Mouse (Mus musculus): Measurements from ENCODE around the gene Prdm11.

Gene Prdm11

GRCm38 (mm10) chr2:93045818-93046508 is at the start of gene Prdm11:
Gene Prdm11, minus strand, starts transcription at chr2:93046167.
- no peak for DNase-seq (ENCODE audit: low spot score)

DNA sequence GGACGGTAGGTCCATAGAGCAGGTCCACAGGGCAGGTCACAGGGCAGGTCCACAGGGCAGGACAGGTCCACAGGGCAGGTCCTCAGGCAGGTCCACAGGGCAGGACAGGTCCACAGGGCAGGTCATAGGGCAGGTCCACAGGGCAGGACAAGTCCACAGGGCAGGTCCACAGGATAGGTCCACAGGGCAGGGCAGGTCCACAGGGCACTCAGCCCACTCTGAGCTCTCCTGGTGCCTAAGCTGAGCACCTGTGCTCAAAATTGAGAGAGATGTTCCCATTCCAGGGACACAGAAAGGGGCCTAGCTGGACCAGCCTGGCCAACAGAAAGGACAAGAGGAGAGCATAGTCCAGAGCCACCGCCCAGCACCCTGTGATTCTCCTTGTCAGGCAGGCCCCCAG is 46.4 kb upstream of the Prdm11 start:
- DNase-seq (ENCODE audit: low spot score): no peak

GRCm38 (mm10) chr2:93091679-93092078 is 45.7 kb upstream of the Prdm11 start:
- DNase-seq (ENCODE audit: low spot score): no peak

DNA sequence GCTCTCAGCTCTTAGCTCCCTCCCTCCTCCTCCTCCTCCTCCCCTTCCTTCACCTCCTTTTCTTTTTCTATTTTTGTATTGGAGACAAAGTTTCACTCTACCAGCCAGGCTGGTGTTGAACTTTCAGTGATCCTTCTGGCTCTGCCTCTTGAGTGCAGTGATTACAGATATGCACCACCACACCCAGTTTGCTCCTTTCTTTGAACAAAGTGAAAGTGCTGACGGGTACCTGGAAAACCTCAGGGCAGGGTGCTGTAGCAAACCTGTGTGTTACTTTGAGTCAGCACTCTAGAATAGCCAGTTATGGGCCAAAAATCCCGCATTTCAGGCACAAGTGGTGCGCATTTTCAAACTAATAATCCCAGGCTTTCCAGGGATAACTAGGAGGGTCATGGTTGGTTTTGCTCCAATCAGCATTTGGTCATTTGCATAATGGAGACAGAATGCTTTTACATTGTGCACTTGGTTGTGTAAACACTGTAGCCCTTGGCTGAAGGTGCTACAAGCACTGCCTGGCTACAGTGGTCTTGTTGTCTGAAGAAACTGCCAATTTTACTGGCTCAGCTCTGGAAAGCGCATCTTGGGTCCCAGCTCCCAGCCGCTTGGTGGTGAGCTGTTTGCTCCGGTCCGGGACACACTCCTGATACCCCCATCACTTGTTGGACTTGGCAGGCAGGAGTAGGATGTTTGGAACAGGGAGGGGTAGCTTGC is 43.6 kb upstream of the Prdm11 start:
- DNase-seq (ENCODE audit: low spot score): no peak

DNA sequence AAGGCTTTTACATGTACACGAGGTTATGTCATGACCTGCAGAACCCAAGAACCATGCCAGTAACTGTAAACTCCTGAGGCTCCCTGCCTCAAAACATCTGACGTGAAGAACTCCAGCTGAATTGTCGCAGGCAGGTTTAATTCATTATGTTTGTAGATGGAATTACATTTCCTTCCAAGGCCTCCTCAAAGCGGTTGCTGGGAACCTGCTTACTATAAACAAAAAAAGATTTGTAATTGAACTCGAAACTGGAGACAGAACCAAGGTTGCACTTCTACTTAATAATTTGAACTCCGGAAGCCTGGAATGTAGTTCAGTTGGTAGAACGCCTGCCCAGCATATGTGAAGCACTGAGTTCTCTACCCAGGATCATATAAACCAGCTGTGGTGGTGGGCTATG is 42.0 kb upstream of the Prdm11 start:
- no peak for DNase-seq (ENCODE audit: low spot score)

GRCm38 (mm10) chr2:93085291-93086027 is 39.5 kb upstream of the Prdm11 start:
- DNase-seq (ENCODE audit: low spot score): no peak

DNA sequence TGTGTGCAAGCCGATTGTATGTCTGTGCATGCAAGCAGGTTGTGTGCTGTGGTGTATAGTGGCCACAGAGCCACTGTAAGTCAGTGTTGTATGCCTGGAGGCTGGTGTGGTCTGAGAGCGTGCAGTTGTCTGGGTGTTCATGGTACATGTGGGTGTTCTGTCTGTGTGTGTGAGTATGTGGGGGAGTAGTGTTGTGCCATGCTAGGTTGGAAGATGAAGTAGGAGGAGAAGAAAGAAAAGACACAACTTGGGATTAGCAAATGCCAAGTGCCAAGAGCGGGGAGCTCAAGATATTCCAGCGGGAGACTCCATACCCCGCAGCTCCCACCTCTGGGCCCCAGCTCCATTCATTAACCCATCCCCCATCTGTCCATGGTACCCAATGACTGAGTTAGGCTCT is 38.5 kb upstream of the Prdm11 start:
- DNase-seq (ENCODE audit: low spot score): no peak

- DNase-seq (ENCODE audit: low spot score): no peak
Measured at GRCm38 (mm10) chr2:93083317-93083716, 37.4 kb upstream of the Prdm11 start.

- DNase-seq (ENCODE audit: low spot score): no peak
Measured at GRCm38 (mm10) chr2:93082846-93083245, 36.9 kb upstream of the Prdm11 start.

DNA sequence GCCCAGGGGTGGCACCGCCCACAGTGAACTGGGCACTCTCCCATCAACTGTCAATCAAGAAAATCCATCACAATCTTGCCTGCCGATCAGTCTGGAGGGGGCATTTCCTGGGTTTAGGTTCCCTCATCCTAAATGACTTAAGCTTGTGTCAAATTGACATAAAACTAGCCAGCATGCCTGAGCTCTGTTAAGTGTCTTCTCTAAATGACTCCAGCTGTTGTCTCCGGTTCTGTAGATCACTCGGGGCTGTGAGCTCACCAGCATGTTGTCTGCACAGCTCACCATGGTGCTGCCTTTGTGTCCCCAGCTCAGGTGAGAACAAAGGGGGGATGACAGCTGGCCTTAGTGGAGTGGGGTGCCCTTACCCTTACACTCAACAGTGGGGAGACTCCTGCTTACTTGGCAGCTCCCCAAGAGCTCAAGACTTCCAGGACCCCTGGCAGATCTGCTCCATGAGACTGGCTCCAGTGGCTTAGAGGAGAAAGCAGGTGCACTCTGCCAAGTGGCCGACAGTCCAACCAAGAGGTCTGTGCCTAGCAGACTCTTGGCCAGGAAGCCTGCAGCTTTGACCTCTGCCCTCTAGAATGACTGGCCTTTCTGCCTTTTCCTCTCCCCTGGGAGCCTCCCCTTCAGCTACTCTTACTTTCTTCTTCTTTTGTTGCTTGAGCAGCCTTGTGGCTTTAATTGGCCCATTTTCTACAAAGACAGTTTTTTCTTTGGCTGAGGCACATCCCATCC is 35.1 kb upstream of the Prdm11 start:
- DNase-seq (ENCODE audit: low spot score): no peak

DNA sequence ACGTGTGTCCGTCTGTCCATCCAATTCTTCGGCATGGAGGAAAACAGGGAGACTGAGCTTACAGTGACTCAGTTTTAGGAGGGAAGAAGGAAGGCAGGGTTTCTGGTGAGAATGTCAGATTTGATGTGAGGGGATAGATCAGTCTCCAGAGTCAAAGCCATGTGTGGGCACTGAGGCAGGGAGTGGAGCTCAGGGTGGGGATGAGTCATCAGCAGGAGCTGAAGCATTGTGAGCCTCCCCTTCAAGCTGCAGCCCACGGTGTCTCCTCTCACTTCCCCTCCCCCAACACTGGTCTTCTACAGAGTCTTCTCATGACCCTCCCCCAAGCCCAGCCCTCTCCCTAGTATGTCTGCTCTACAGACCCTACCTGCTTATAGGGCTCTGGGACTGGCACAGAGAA is 33.4 kb upstream of the Prdm11 start:
- no peak for DNase-seq (ENCODE audit: low spot score)

GRCm38 (mm10) chr2:93076578-93076955 is 30.6 kb upstream of the Prdm11 start:
- DNase-seq (ENCODE audit: low spot score): no peak

DNA sequence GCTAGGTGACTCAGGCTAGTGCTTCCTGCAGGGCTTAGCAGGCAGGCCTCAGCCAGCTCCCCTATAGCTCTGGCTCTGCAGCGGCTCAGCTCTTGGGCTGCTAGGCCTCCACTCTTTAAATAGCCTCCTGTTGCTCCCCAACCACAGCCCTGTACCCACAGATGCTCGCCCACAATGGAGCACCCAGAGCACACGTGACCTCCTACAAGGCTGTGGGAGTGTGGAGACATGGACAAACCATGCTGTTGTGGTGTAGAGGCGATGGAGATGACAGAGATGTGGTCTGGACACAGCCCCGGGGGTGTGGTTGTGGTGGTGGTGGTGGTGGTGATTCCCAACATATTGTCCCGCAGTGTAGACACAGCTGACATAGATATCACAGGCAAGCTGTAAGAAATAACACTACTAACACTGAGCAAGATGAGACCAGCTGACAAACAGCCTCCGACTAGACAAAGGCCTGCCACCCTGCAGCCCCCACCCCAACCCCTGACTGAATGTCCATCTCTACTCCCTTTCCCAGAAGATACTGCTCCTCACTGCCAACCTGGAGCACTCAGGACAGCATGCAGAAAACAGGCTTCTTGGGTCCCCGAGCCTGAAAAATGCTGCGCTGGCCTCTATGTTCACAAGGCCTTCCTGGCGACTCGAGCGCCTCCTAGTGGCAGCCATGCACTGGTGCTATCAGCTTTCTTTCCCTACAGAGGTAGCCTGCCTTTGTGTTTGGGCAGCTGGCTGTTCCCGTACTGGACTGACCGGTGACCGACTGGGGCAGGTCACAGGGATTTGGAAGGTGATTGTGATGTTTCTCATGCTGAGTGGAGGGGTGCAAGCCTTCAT is 30.0 kb upstream of the Prdm11 start:
- peak; percentile 41 for DNase-seq (ENCODE audit: low spot score)

DNA sequence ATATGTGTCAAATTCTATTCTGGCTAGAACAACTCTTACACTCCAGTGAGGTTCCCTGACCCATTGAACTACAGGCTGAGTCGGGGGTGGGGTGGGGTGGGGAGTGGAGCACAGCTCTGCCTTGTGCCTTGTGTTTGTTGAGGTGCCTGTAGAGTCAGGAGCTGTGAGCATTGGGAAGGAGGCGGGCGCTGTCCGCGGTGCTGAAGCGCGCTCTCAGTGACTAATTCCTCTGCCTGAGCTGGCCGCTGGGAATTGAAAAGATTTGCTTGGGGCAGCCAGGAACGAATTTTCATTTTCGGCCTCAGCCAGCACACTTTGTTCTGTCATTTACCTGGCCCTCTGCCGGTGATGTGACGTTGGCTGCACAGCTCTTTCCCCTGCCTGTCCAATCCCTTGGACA is 25.7 kb upstream of the Prdm11 start:
- DNase-seq (ENCODE audit: low spot score): peak; percentile 81

- DNase-seq (ENCODE audit: low spot score): no peak
Measured at GRCm38 (mm10) chr2:93068942-93069341, 23.0 kb upstream of the Prdm11 start.

- no peak for DNase-seq (ENCODE audit: low spot score)
Measured at GRCm38 (mm10) chr2:93063347-93063746, 17.4 kb upstream of the Prdm11 start.

DNA sequence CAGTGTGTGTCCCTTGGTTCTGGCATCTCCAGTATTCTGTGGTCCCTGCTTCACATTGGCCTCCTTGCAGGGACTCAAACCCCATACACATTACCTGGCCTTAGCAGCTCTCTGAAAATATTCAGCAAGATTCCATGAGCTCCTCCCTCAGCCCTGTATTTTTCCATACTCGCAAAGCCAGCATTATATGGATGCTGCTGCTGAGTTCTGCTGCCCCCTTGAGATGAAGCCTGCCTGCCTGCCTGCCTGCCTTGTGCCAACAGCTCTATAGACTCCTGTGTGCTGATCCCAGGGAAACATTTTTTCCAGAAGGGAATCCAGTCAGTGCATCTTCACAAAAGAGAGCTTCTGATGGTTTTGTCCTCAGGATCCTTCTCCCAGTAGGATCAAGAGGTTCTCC is 5.9 kb upstream of the Prdm11 start:
- DNase-seq (ENCODE audit: low spot score): no peak

- DNase-seq (ENCODE audit: low spot score): no peak
Measured at GRCm38 (mm10) chr2:93048601-93049323, 2.8 kb upstream of the Prdm11 start.

- DNase-seq (ENCODE audit: low spot score): no peak
Measured at GRCm38 (mm10) chr2:93047491-93048050, 1.6 kb upstream of the Prdm11 start.

GRCm38 (mm10) chr2:93047036-93047435 is 1.1 kb upstream of the Prdm11 start:
- no peak for DNase-seq (ENCODE audit: low spot score)

GRCm38 (mm10) chr2:93046509-93046835 is 505 bp upstream of the Prdm11 start:
- DNase-seq (ENCODE audit: low spot score): no peak
